8 mouse cellular contexts compared by ENCODE assay signal in genomic region chr6:85380201-85380900, GRCm38 (mm10). TPM values are rescaled to one million over a fixed set of nuclear protein-coding genes. Genes with fewer than 3 reads are reported as not detected.
A peak's percentile ranks its signal among the peaks of the same experiment; 100 is the strongest.
DNase-seq lines count a peak whose midpoint lies in the region; ATAC-seq and TF ChIP-seq lines count a peak whose summit lies in the region.

No protein-coding gene starts in this region.

- peak; percentile 39; the same call in 1 of the 2 replicates for TF ChIP-seq EP300 in lung, postnatal 0 days (IDR thresholded peaks at IDR 0.05)

- WGBS in lung, postnatal 0 days = 25% methylated on average over 10 of the region's 10 CpGs

- no peak overlapping the region for H3K27ac ChIP-seq in lung, postnatal 0 days (ENCODE audit: low read length)

- H3K4me1 ChIP-seq in lung, postnatal 0 days (ENCODE audit: insufficient read depth, low read depth, low read length) = no peaks in the 10 kb centered on the region

- no peak overlapping the region for H3K4me3 ChIP-seq in lung, postnatal 0 days (ENCODE audit: low read depth, low read length)

- peak; percentile 94 for TF ChIP-seq CTCF in lung, postnatal 0 days (IDR thresholded peaks at IDR 0.05)

- peak; percentile 80 for DNase-seq in MN1 (ENCODE audit: low spot score)
- peak; percentile 86 for DNase-seq in cerebellum, adult 9-10 months
- peak; percentile 67 to 76 for DNase-seq in layer of hippocampus, adult 8-10 months (ENCODE audit: low spot score in 2 of 2)
- peak; percentile 97 for DNase-seq in lung, postnatal 0 days (ENCODE audit: low spot score)
- DNase-seq in ovary, postnatal 36 days (ENCODE audit: low spot score) = peak; percentile 76
- DNase-seq in thymus, postnatal 14 days = peak; percentile 75

- ATAC-seq in frontal cortex, adult (ENCODE audit: low TSS enrichment) = peak; percentile 93
- peak; percentile 96 for ATAC-seq in hematopoietic stem cell, adult 5-6 weeks (replicated peaks in 1 of 2; ENCODE audit: insufficient read depth in 1 of 2, low FRiP score in 2 of 2, low TSS enrichment in 1 of 2, low read depth in 1 of 2, poor library complexity in 2 of 2, severe bottlenecking in 2 of 2)
- peak; percentile 94 for ATAC-seq in lung, postnatal 0 days

- H3K4me2 ChIP-seq in lung, postnatal 0 days (replicated peaks; ENCODE audit: low read depth, low read length) = peak overlapping the region; percentile 34

- no peaks in the 10 kb centered on the region for H3K27me3 ChIP-seq in lung, postnatal 0 days (replicated peaks; ENCODE audit: insufficient read depth, low read length)

- H3K9me3 ChIP-seq in lung, postnatal 0 days (ENCODE audit: low read length) = no peaks in the 10 kb centered on the region

- no peaks in the 10 kb centered on the region for H3K36me3 ChIP-seq in lung, postnatal 0 days (ENCODE audit: insufficient read depth, low read length)

- H3K9ac ChIP-seq in lung, postnatal 0 days (replicated peaks; ENCODE audit: low read depth) = no peak overlapping the region

RNA-seq across cellular contexts. Expression of gene Rab11fip5, which starts 5.9 kb away (rescaled TPM):
- total RNA-seq in hematopoietic stem cell, adult 5-6 weeks (2017) = 8.2 and 12.1 TPM in 2 replicates
- 10 to 100 TPM; 62.8 to 68.1 (median 65.7) TPM for total RNA-seq in layer of hippocampus, adult 8-10 months (2022)
- polyA plus RNA-seq in lung, postnatal 0 days (2015; fragmentation: Nextera tagmentation; extraction: Ambion mirVana) = 11.2 and 12.2 TPM in 2 replicates

RNA-seq across cellular contexts. Expression of gene Noto, which starts 43.3 kb away (rescaled TPM):
- not detected in 2 replicates for total RNA-seq in hematopoietic stem cell, adult 5-6 weeks (2017)
- total RNA-seq in layer of hippocampus, adult 8-10 months (2022) = not detected
- polyA plus RNA-seq in lung, postnatal 0 days (2015; fragmentation: Nextera tagmentation; extraction: Ambion mirVana) = 0.24 and 0.27 TPM in 2 replicates

RNA-seq across cellular contexts. Expression of gene Sfxn5, which starts 47.1 kb away (rescaled TPM):
- total RNA-seq in hematopoietic stem cell, adult 5-6 weeks (2017) = 1.7 and 3.5 TPM in 2 replicates
- 100 to 1,000 TPM; 176 to 205 (median 188) TPM for total RNA-seq in layer of hippocampus, adult 8-10 months (2022)
- 8.0 and 9.9 TPM in 2 replicates for polyA plus RNA-seq in lung, postnatal 0 days (2015; fragmentation: Nextera tagmentation; extraction: Ambion mirVana)

RNA-seq across cellular contexts. Expression of gene Smyd5, which starts 51.4 kb away (rescaled TPM):
- 48.8 and 58.0 TPM in 2 replicates for total RNA-seq in hematopoietic stem cell, adult 5-6 weeks (2017)
- 10 to 100 TPM; 49.4 to 57.5 (median 53.2) TPM for total RNA-seq in layer of hippocampus, adult 8-10 months (2022)
- polyA plus RNA-seq in lung, postnatal 0 days (2015; fragmentation: Nextera tagmentation; extraction: Ambion mirVana) = 13.3 and 14.8 TPM in 2 replicates

Comparison
In these comparisons a context has a peak if more than half of its experiments do, and no peak if none do; other contexts are left out.
1. RNA of gene Sfxn5, which starts 47.1 kb away (total RNA-seq): 176 to 205 TPM in layer of hippocampus, adult 8-10 months; 1.7 to 3.5 TPM in hematopoietic stem cell, adult 5-6 weeks; every median in the first group is over 10 times any median in the second.
2. Peak in every context shown above with its lines, with median percentiles within 50 percentile points of each other: DNase-seq and ATAC-seq.